Mouse (Mus musculus) forebrain, embryonic 14.5 days (tissue): ENCODE measurements around the gene Ptprd. TPM values are rescaled to one million over a fixed set of nuclear protein-coding genes. Genes with fewer than 3 reads are reported as not detected.

ENCODE experiments used
- ATAC-seq: fragments of 200-750 bp; cut with Nextera tagmentation; 2 replicates; pipeline ENCODE4 v1.8.0; 2017; ENCODE audit warnings: mild to moderate bottlenecking, moderate library complexity
- DNase-seq: peaks from one replicate; pipeline ENCODE4 v3.0.0-alpha.2; 2015; ENCODE audit warnings: low spot score
- H3K27ac ChIP-seq: fragments of 300-500 bp; sonication (generic); 2 replicates; pipeline ENCODE4 v1.5.1; 2014; ENCODE audit warnings: low read depth, mild to moderate bottlenecking, control low read depth, low read length, moderate library complexity
- H3K27me3 ChIP-seq: fragments of 300-500 bp; sonication (generic); replicated peaks from 2 replicates; pipeline ENCODE4 v1.6.1; 2014; ENCODE audit warnings: low read length, control low read depth, mixed read lengths; ENCODE audit not compliant: control insufficient read depth, insufficient read depth
- H3K36me3 ChIP-seq: fragments of 300-500 bp; sonication (generic); 2 replicates; pipeline ENCODE4 v1.6.1; 2014; ENCODE audit warnings: low read length, control low read depth; ENCODE audit not compliant: control insufficient read depth, insufficient read depth
- H3K4me1 ChIP-seq: fragments of 300-500 bp; sonication (generic); 2 replicates; pipeline ENCODE4 v1.6.1; 2014; ENCODE audit warnings: antibody characterized with exemption, low read length, control low read depth; ENCODE audit not compliant: control insufficient read depth, insufficient read depth
- H3K4me2 ChIP-seq: fragments of 300-500 bp; sonication (generic); 2 replicates; pipeline ENCODE4 v1.6.1; 2014; ENCODE audit warnings: mild to moderate bottlenecking, control low read depth, low read length
- H3K4me3 ChIP-seq: fragments of 300-500 bp; sonication (generic); 2 replicates; pipeline ENCODE4 v1.5.1; 2014; ENCODE audit warnings: low read depth, low read length, control low read depth
- H3K9ac ChIP-seq: fragments of 300-500 bp; sonication (generic); 2 replicates; pipeline ENCODE4 v1.6.1; 2014; ENCODE audit warnings: mild to moderate bottlenecking, low read length, control low read depth, moderate library complexity
- H3K9me3 ChIP-seq: fragments of 300-500 bp; sonication (generic); replicated peaks from 2 replicates; pipeline ENCODE4 v1.6.1; 2016; ENCODE audit warnings: low read length, control low read depth, mixed read lengths; ENCODE audit not compliant: control insufficient read depth
- WGBS: fragments of 180-500 bp; shearing (Covaris S2); extraction: QIAGEN DNeasy Blood & Tissue Kit; methylation state at CpG from one replicate; pipeline ENCODE4 v1.1.7; 2014; 5-methylcytosine and 5-hydroxymethylcytosine counted together
- polyA plus RNA-seq: library from polyadenylated mRNA; unstranded; fragments of >200 nt; fragmentation: Nextera tagmentation; extraction: Ambion mirVana; gene quantifications from 2 replicates; pipeline ENCODE4 v1.2.1, GENCODE M21; 2014

Gene Ptprd
- polyA plus RNA-seq, 1 experiment from 2014 or later = 43.3 TPM

DNA sequence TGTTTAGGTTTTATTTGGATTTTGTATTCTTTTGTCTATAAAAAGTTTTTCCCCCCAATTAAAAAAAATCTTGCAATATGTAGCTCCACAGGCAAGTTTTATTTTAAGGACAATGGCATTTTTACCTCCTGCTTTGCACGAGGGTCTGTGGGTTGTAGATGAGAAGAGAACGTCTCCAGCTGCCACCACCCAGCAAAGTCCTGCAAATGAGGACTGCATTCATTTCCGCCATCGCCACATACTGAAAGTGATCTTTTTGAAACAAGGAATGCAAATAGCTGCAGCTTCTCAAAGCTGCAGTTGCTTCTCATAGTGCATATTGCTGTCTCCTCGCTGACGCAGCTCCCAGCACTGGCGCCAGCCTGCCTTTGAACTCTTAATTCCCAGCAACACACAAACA, 1603.5 kb downstream of the Ptprd start:
- no peak for DNase-seq
- H3K27ac ChIP-seq = no peak overlapping the region
- H3K27me3 ChIP-seq = no peaks in the 10 kb centered on the region
- no peaks in the 10 kb centered on the region for H3K9me3 ChIP-seq
- ATAC-seq = no peak
- H3K4me3 ChIP-seq = no peak overlapping the region
- H3K36me3 ChIP-seq = no peaks in the 10 kb centered on the region
- no peaks in the 10 kb centered on the region for H3K4me1 ChIP-seq
- H3K4me2 ChIP-seq = no peak overlapping the region
- WGBS = 41% methylated on average over 7 of the region's 7 CpGs
- no peak overlapping the region for H3K9ac ChIP-seq

- H3K4me2 ChIP-seq = no peak overlapping the region
- no peak for DNase-seq
- H3K27ac ChIP-seq = no peak overlapping the region
- H3K4me3 ChIP-seq = no peak overlapping the region
- no peaks in the 10 kb centered on the region for H3K9me3 ChIP-seq
- no peak for ATAC-seq
- H3K36me3 ChIP-seq = no peaks in the 10 kb centered on the region
- WGBS = 84% methylated on average over 2 of the region's 2 CpGs
- no peaks in the 10 kb centered on the region for H3K27me3 ChIP-seq
- H3K9ac ChIP-seq = no peak overlapping the region
- no peaks in the 10 kb centered on the region for H3K4me1 ChIP-seq
Observed at GRCm38 (mm10) chr4:76606808-76607207, 1605.0 kb downstream of the Ptprd start.

DNA sequence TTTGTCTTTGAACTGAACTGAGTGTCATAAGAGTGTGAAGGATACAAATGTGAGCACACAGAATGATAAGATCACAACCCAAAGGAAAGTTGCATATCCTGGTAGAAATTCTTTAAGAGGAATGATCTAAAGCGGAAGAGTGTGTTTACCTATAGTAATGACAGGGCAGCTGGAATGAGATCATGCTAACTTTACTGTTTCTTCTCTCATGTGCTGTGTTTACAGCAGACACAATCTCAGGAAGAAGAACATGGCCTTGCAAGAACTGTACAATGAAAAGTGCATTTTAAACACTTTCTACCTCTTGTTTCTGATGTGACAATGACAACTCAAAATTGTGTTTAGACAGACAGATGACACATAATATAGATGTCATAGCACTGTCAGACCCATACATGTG, 1621.0 kb downstream of the Ptprd start:
- Histone ChIP-seq H3K4me2 (no peak overlapping the region), H3K4me3 (no peak overlapping the region), H3K9ac (no peak overlapping the region), H3K4me1 (no peaks in the 10 kb centered on the region), H3K27ac (no peak overlapping the region), H3K36me3 (no peaks in the 10 kb centered on the region), H3K9me3 (no peaks in the 10 kb centered on the region), H3K27me3 (no peaks in the 10 kb centered on the region)
- WGBS = 93% methylated on average over 1 of the region's 1 CpGs
- DNase-seq = no peak
- ATAC-seq = no peak

- Histone ChIP-seq H3K27me3 (no peaks in the 10 kb centered on the region), H3K27ac (no peak overlapping the region), H3K4me2 (no peak overlapping the region), H3K4me3 (no peak overlapping the region), H3K9me3 (no peaks in the 10 kb centered on the region), H3K36me3 (no peaks in the 10 kb centered on the region), H3K4me1 (no peaks in the 10 kb centered on the region), H3K9ac (no peak overlapping the region)
- 86% methylated on average over 3 of the region's 3 CpGs for WGBS
- no peak for DNase-seq
- no peak for ATAC-seq
Observed at GRCm38 (mm10) chr4:76583025-76583424, 1628.7 kb downstream of the Ptprd start.

- Histone ChIP-seq H3K9ac (no peak overlapping the region), H3K4me3 (no peak overlapping the region), H3K4me1 (no peaks in the 10 kb centered on the region), H3K4me2 (no peak overlapping the region), H3K27ac (no peak overlapping the region), H3K36me3 (no peaks in the 10 kb centered on the region), H3K27me3 (no peaks in the 10 kb centered on the region), H3K9me3 (no peaks in the 10 kb centered on the region)
- no peak for ATAC-seq
- DNase-seq = no peak
Observed at GRCm38 (mm10) chr4:76566006-76566405, 1645.8 kb downstream of the Ptprd start.

- ATAC-seq (no peak), DNase-seq (no peak)
- no peaks in the 10 kb centered on the region for H3K27me3 ChIP-seq
- no peak overlapping the region for H3K4me2 ChIP-seq
- H3K9ac ChIP-seq = no peak overlapping the region
- H3K27ac ChIP-seq = no peak overlapping the region
- no peaks in the 10 kb centered on the region for H3K36me3 ChIP-seq
- no peaks in the 10 kb centered on the region for H3K4me1 ChIP-seq
- H3K9me3 ChIP-seq = no peaks in the 10 kb centered on the region
- H3K4me3 ChIP-seq = no peak overlapping the region
- WGBS = 72% methylated on average over 2 of the region's 2 CpGs
Observed at GRCm38 (mm10) chr4:76541769-76542168, 1670.0 kb downstream of the Ptprd start.

- Histone ChIP-seq H3K4me1 (no peaks in the 10 kb centered on the region), H3K9ac (no peak overlapping the region), H3K36me3 (no peaks in the 10 kb centered on the region), H3K4me3 (no peak overlapping the region), H3K4me2 (no peak overlapping the region), H3K27ac (no peak overlapping the region), H3K27me3 (no peaks in the 10 kb centered on the region), H3K9me3 (no peaks in the 10 kb centered on the region)
- DNase-seq (no peak), ATAC-seq (no peak)
- WGBS = 92% methylated on average over 1 of the region's 1 CpGs
Observed at GRCm38 (mm10) chr4:76532926-76533325, 1678.8 kb downstream of the Ptprd start.

DNA sequence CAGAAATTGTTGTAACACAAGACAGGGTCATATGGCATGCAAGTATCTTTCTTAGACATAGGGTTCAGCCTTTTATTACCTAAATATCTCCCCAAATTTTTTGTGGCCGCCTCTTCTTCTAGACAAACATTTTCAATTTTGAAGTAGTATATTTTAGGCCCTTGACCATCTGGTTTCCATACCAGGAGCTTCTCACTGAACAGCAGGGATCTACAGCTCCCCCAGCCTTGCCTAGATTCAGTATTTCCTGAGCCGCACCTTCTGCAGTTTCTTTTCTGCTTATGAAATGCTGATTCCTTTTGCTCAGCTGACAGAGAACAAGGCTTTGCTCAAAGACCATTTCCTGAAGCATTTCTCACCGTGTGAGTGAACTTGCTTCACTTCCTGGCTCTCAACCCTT, 1686.5 kb downstream of the Ptprd start:
- Histone ChIP-seq H3K9me3 (no peaks in the 10 kb centered on the region), H3K27ac (no peak overlapping the region), H3K4me2 (no peak overlapping the region), H3K9ac (no peak overlapping the region), H3K4me3 (no peak overlapping the region), H3K36me3 (no peaks in the 10 kb centered on the region), H3K4me1 (no peaks in the 10 kb centered on the region), H3K27me3 (no peaks in the 10 kb centered on the region)
- DNase-seq = no peak
- 85% methylated on average over 3 of the region's 3 CpGs for WGBS
- no peak for ATAC-seq

DNA sequence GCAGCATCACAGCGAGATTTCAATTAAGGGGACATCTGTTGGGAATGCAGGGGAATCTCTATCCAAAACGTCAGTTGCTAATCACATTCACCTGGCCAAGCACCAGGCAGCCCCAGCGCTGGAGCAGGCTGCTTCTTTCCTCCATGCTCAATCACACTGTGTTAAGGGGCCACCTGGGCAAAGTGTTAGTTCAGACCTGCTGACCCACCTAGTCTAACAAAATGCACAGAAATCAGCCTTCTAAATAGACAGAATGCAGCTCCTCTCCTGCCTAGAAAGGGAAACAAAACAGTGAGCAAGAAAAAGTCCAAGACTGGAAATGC, 1708.5 kb downstream of the Ptprd start:
- DNase-seq (no peak), ATAC-seq (no peak)
- Histone ChIP-seq H3K9me3 (no peaks in the 10 kb centered on the region), H3K36me3 (no peaks in the 10 kb centered on the region), H3K4me1 (no peaks in the 10 kb centered on the region), H3K27me3 (no peaks in the 10 kb centered on the region), H3K4me3 (no peak overlapping the region), H3K9ac (no peak overlapping the region), H3K27ac (no peak overlapping the region), H3K4me2 (no peak overlapping the region)
- WGBS = 20% methylated on average over 3 of the region's 3 CpGs
